Mouse (Mus musculus): ENCODE data around the gene Fam129a. TPM values are rescaled to one million over a fixed set of nuclear protein-coding genes. Genes with fewer than 3 reads are reported as not detected.

The Fam129a gene
- total and polyA plus RNA-seq, 2 experiments from 2014 or later, result 0.75 to 2.9 TPM

DNA sequence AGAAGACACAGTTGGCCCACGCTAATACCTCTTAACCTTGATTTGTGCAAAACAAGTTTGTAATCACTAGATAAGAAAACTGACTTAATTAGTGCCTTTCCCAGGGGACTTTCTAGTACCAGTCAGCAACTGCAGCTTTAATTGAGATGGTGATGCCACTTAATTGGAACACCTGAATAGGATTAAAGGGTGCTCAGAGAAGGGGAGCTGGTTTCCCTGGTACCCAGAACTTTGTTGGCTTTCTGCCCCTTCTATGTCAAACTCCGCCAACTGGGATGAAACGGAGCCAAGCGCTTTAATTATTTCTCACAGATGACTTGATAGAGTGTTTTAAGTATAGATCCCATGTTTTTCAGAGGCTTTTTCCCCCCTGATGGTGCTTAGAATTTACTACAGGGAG is 55.6 kb downstream of the Fam129a start:
- no peak overlapping the region for H3K4me2 ChIP-seq (ENCODE audit: low read depth)
- no peak overlapping the region for H3K9ac ChIP-seq
- WGBS, result 29% methylated on average over 4 of the region's 4 CpGs
- ATAC-seq, result peak; percentile 54
- no peaks in the 10 kb centered on the region for H3K27me3 ChIP-seq (ENCODE audit: insufficient read depth, low read length)
- no peaks in the 10 kb centered on the region for H3K9me3 ChIP-seq (ENCODE audit: low read length)
- peak; percentile 67 for DNase-seq
- no peak overlapping the region for H3K27ac ChIP-seq (ENCODE audit: low read depth, low read length)
- H3K4me1 ChIP-seq (ENCODE audit: insufficient read depth), result 0 out of 2 replicates have a peak, but pooled peaks cover 4% of the 10 kb centered on the region
- TF ChIP-seq CTCF (IDR thresholded peaks at IDR 0.05; ENCODE audit: low read depth), result no peak
- H3K36me3 ChIP-seq (ENCODE audit: insufficient read depth), result no peaks in the 10 kb centered on the region
- H3K4me3 ChIP-seq (ENCODE audit: low read depth, low read length), result no peak overlapping the region

DNA sequence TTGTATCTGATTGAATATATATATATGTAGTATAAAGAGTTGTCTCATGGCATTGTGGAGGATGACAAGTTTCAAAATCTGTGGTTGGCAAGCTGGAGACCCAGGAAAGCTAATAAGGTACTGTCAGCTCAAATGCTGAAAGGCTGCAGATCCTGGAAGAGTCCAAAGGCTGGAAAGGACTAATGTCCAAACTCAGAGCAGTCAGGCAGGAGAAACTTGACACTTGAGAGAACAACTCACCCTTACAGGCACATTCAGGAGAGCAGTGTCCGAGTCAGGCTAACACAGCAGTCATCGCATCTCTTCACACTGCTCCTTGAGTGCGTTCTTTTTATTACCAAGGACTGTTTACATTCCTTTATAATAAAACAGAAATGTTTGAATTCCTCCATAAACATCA is 56.2 kb downstream of the Fam129a start:
- H3K9ac ChIP-seq, result no peak overlapping the region
- TF ChIP-seq CTCF (IDR thresholded peaks at IDR 0.05; ENCODE audit: low read depth), result no peak
- H3K4me2 ChIP-seq (ENCODE audit: low read depth), result no peak overlapping the region
- H3K36me3 ChIP-seq (ENCODE audit: insufficient read depth), result no peaks in the 10 kb centered on the region
- H3K27me3 ChIP-seq (ENCODE audit: insufficient read depth, low read length), result no peaks in the 10 kb centered on the region
- H3K4me1 ChIP-seq (ENCODE audit: insufficient read depth), result 0 out of 2 replicates have a peak, but pooled peaks cover 8% of the 10 kb centered on the region
- no peak overlapping the region for H3K27ac ChIP-seq (ENCODE audit: low read depth, low read length)
- no peak for DNase-seq
- WGBS, result 40% methylated on average over 3 of the region's 3 CpGs
- H3K4me3 ChIP-seq (ENCODE audit: low read depth, low read length), result no peak overlapping the region
- no peak for ATAC-seq
- H3K9me3 ChIP-seq (ENCODE audit: low read length), result no peaks in the 10 kb centered on the region

DNA sequence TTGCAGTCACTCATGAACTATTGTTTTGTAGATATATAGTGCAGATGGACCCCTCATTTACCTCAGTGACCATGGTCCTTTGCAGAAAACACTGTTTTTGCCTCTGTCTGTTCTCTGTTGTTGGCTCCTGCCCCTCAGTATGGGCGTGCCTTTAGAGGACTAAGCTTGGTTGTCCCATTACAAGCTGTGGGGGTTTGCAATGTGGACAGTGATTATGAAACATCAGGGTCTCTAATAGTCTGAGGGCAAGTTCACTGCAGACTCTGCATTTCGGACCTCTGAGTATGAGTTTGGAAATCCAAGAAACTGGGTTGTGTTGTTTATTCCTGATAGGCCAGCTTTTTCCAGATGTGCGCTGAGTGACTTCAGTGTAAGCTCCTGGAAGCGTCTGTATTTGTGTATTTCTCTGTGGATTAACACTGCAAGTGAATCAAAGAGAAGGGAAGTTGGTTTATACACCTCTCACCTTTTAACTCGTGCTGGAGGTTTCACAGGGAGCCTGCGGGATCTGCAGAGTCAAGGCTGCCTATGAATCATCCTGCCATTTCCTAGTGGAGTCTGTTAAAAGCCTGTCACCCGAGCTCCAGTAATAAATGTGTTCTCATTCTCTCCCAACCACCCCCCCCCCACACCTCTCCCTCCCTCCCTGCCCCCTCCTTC is 58.7 kb downstream of the Fam129a start:
- DNase-seq, result no peak
- H3K27me3 ChIP-seq (ENCODE audit: insufficient read depth, low read length), result no peaks in the 10 kb centered on the region
- H3K4me1 ChIP-seq (ENCODE audit: insufficient read depth), result 0 out of 2 replicates have a peak, but pooled peaks cover 8% of the 10 kb centered on the region
- H3K27ac ChIP-seq (ENCODE audit: low read depth, low read length), result no peak overlapping the region
- TF ChIP-seq CTCF (IDR thresholded peaks at IDR 0.05; ENCODE audit: low read depth), result no peak
- no peak overlapping the region for H3K9ac ChIP-seq
- no peaks in the 10 kb centered on the region for H3K9me3 ChIP-seq (ENCODE audit: low read length)
- no peak overlapping the region for H3K4me2 ChIP-seq (ENCODE audit: low read depth)
- H3K36me3 ChIP-seq (ENCODE audit: insufficient read depth), result no peaks in the 10 kb centered on the region
- WGBS, result 54% methylated on average over 7 of the region's 7 CpGs
- no peak for ATAC-seq
- no peak overlapping the region for H3K4me3 ChIP-seq (ENCODE audit: low read depth, low read length)

DNA sequence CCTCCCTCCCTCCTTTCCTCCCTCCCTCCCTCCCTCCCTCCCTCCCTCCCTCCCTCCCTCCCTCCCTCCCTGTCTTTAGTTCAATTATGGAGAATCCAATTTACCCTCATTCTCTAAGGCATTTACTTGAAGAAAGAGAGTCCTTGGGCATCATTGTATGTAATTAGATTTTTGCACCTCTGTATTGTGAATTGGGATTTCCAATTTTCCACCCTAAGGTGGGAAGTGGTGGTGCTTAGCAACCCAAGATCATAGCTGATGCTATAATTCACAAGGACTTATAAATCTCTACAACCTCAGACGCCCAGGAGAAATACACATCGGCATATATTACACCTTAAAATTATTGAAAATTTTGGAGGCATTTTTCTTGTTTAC is 59.3 kb downstream of the Fam129a start:
- no peak overlapping the region for H3K27ac ChIP-seq (ENCODE audit: low read depth, low read length)
- no peaks in the 10 kb centered on the region for H3K27me3 ChIP-seq (ENCODE audit: insufficient read depth, low read length)
- ATAC-seq, result no peak
- no peak overlapping the region for H3K9ac ChIP-seq
- no peak for TF ChIP-seq CTCF (IDR thresholded peaks at IDR 0.05; ENCODE audit: low read depth)
- H3K4me1 ChIP-seq (ENCODE audit: insufficient read depth), result 0 out of 2 replicates have a peak, but pooled peaks cover 8% of the 10 kb centered on the region
- 70% methylated on average over 2 of the region's 2 CpGs for WGBS
- no peak overlapping the region for H3K4me2 ChIP-seq (ENCODE audit: low read depth)
- H3K36me3 ChIP-seq (ENCODE audit: insufficient read depth), result no peaks in the 10 kb centered on the region
- no peak for DNase-seq
- H3K4me3 ChIP-seq (ENCODE audit: low read depth, low read length), result no peak overlapping the region
- H3K9me3 ChIP-seq (ENCODE audit: low read length), result no peaks in the 10 kb centered on the region

DNA sequence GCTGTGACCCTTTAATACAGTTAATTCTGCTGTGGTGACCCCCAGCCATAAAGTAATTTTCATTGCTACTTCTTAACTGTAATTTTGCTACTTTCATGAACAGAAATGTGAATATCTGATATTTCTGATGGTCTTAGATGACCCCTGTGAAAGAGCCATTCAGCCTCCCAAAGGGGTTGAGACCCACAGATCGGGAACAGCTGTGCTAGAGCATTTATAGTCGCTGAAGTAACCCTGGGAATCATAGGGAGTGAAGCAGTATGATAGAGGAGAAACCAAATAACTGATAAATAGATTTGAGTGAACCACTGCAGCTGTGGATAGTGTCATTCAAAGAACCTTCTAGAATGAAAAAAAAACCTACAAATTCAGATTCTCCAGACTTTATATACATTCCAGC is 60.1 kb downstream of the Fam129a start:
- no peak for TF ChIP-seq CTCF (IDR thresholded peaks at IDR 0.05; ENCODE audit: low read depth)
- H3K36me3 ChIP-seq (ENCODE audit: insufficient read depth), result no peaks in the 10 kb centered on the region
- WGBS, result 58% methylated on average over 2 of the region's 2 CpGs
- DNase-seq (no peak), ATAC-seq (no peak)
- no peak overlapping the region for H3K27ac ChIP-seq (ENCODE audit: low read depth, low read length)
- no peaks in the 10 kb centered on the region for H3K9me3 ChIP-seq (ENCODE audit: low read length)
- H3K4me1 ChIP-seq (ENCODE audit: insufficient read depth), result 0 out of 2 replicates have a peak, but pooled peaks cover 8% of the 10 kb centered on the region
- no peaks in the 10 kb centered on the region for H3K27me3 ChIP-seq (ENCODE audit: insufficient read depth, low read length)
- H3K4me2 ChIP-seq (ENCODE audit: low read depth), result no peak overlapping the region
- H3K9ac ChIP-seq, result no peak overlapping the region
- no peak overlapping the region for H3K4me3 ChIP-seq (ENCODE audit: low read depth, low read length)

DNA sequence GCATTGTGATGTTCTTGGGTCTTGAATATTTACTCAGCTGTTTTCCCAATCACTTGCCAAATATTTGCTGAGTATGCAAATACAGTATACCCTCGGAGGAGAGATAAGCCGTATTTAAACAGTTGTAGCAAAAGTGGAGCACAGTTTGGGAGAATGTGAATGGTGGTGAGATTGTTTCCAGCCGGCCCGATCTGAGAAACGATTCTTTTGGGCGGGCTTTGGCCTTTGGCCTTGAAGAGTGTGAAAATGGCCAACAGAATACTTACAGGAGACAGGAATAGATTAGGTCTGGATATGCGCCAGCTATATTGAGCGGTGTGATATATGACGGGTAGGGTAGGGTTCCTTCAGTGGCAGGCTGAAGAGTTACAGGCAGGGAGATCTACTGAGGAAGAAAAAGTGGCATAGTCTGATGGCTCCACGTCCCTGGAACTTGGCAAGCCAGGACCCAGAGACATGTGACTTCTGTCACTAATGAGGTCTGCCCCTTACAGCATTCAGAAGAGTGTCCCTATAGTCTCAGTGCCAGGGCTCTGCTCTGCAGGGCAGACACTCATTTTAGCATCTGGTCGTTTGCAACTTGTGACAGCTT is 60.8 kb downstream of the Fam129a start:
- no peak overlapping the region for H3K9ac ChIP-seq
- H3K36me3 ChIP-seq (ENCODE audit: insufficient read depth), result no peaks in the 10 kb centered on the region
- no peaks in the 10 kb centered on the region for H3K27me3 ChIP-seq (ENCODE audit: insufficient read depth, low read length)
- no peak overlapping the region for H3K27ac ChIP-seq (ENCODE audit: low read depth, low read length)
- H3K4me2 ChIP-seq (ENCODE audit: low read depth), result no peak overlapping the region
- no peak for TF ChIP-seq CTCF (IDR thresholded peaks at IDR 0.05; ENCODE audit: low read depth)
- H3K9me3 ChIP-seq (ENCODE audit: low read length), result no peaks in the 10 kb centered on the region
- H3K4me3 ChIP-seq (ENCODE audit: low read depth, low read length), result no peak overlapping the region
- peak; percentile 6 for DNase-seq
- 55% methylated on average over 11 of the region's 11 CpGs for WGBS
- peak; percentile 77 for ATAC-seq
- 0 out of 2 replicates have a peak, but pooled peaks cover 4% of the 10 kb centered on the region for H3K4me1 ChIP-seq (ENCODE audit: insufficient read depth)

DNA sequence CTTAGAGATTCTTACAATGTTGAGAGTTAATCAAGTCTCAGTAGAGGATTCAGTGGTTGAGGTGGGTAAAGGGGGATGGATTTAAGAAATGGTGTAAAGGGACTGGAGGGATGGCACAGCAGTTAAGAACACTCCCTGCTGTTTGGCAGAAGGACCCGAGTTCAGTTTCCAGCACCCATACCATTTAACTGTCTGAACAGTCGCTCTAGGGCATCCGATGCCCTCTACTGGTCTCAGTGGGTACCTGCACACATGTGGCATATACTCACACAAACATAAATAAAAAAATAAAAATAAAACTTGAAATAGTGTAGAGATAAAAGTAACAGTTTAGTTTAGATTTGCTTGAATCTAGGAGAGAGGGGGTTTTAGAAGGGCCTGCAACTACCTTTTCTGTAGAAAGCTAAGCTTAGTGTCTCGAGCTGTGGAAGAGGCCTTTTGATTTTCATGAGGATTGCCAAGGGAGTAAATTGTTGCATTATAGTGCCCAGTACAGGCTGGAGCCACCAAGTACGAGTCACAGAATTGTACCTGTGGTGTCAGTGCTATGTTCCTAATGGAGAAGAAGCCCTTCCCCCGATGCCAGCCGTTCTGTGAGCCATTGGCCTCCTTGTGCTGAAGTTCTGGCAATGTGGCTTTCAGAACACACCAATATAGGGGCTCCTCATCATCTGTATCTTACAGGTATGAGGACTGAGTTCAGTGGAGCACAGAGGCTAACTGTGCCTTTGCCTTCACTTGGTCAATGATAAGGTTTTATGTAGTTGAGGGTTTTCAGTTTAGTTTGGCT is 61.8 kb downstream of the Fam129a start:
- no peaks in the 10 kb centered on the region for H3K27me3 ChIP-seq (ENCODE audit: insufficient read depth, low read length)

More for the DNA sequence above, 61.8 kb downstream of the Fam129a start:
- Histone ChIP-seq H3K4me2 (ENCODE audit: low read depth) (no peak overlapping the region), H3K4me1 (ENCODE audit: insufficient read depth) (0 out of 2 replicates have a peak, but pooled peaks cover 4% of the 10 kb centered on the region), H3K36me3 (ENCODE audit: insufficient read depth) (no peaks in the 10 kb centered on the region), H3K27ac (ENCODE audit: low read depth, low read length) (no peak overlapping the region), H3K4me3 (ENCODE audit: low read depth, low read length) (no peak overlapping the region), H3K9me3 (ENCODE audit: low read length) (no peaks in the 10 kb centered on the region), H3K9ac (no peak overlapping the region)
- DNase-seq, result no peak
- WGBS, result 96% methylated on average over 7 of the region's 7 CpGs
- TF ChIP-seq CTCF (IDR thresholded peaks at IDR 0.05; ENCODE audit: low read depth), result no peak
- no peak for ATAC-seq

Measured in forebrain, postnatal 0 days (tissue).